Mouse (Mus musculus) gastrocnemius, adult 2 months (tissue): Measurements from ENCODE around the gene Ap1g2. TPM values are rescaled to one million over a fixed set of nuclear protein-coding genes. Genes with fewer than 3 reads are reported as not detected.

ENCODE experiments used
- DNase-seq: peaks from one replicate; pipeline ENCODE4 v3.0.0; 2022
- H3K27ac ChIP-seq: fragments of 200-600 bp; 2 replicates; pipeline ENCODE4 v1.8.1; 2022; ENCODE audit warnings: mild to moderate bottlenecking
- H3K4me3 ChIP-seq: fragments of 200-600 bp; 2 replicates; pipeline ENCODE4 v1.8.1; 2022; ENCODE audit warnings: mild to moderate bottlenecking, moderate library complexity
- CTCF ChIP-seq: fragments of 200-600 bp; IDR thresholded peaks from 2 replicates; pipeline ENCODE4 v1.8.1; 2022; ENCODE audit warnings: antibody characterized with exemption, mild to moderate bottlenecking, moderate library complexity
- intact Hi-C: fragments of 180-260 bp; cut with DNase I; formaldehyde crosslinking; loops from one replicate; pipeline ENCODE4 v1.15.1; 2025
- total RNA-seq, 2 experiments: library from RNA; stranded (reverse); gene quantifications; 2 replicates each; pipeline ENCODE4 v1.2.3; 2021

Gene Ap1g2
- total RNA-seq, 2 experiments from 2014 or later, result 5.3 to 6.0 TPM

DNA sequence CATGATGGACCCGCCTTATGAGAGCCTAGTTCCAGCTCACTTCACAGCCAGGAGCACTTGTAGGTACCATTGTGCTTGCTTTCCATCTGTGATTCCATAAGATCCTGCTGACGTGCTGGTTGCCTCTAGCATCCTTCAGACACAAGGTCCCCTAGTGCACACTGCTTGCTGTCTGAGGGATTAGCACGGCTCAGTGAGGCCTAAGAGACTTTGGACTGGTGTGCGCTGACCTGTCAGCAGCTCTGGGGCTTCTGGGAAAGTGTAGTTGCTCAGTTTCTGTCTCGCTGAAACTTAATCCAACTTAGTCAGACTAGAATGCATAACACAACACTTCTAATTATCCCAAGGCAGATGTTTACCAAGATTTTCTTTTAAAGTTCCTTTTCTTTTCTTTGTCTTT, 46.5 kb downstream of the Ap1g2 start:
- intact Hi-C loops, result no loop called here
- Histone ChIP-seq H3K4me3 (no peak overlapping the region), H3K27ac (no peak overlapping the region)
- no peak for DNase-seq
- TF ChIP-seq CTCF, result no peak

DNA sequence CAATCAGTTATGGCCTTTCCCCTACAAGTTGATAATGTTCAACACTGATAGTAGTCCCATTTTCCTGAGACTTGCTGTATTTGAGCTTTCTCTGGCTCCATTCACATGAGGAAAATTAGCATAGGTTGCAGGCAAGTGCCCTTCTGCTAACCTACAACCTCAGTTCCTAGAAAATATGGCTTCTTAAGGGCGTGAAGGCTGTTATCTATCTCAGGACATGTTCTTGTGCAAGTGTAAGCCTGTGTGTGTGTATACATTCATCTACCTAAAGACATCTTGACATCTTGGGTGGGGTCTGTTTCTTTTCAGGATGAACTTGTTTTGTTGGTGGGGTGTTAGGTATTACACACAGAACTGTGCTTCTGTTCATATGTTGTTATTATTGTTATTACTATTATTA, 47.4 kb downstream of the Ap1g2 start:
- H3K27ac ChIP-seq, result no peak overlapping the region
- DNase-seq, result no peak
- TF ChIP-seq CTCF, result no peak
- intact Hi-C loops, result no loop called here
- H3K4me3 ChIP-seq, result no peak overlapping the region

DNA sequence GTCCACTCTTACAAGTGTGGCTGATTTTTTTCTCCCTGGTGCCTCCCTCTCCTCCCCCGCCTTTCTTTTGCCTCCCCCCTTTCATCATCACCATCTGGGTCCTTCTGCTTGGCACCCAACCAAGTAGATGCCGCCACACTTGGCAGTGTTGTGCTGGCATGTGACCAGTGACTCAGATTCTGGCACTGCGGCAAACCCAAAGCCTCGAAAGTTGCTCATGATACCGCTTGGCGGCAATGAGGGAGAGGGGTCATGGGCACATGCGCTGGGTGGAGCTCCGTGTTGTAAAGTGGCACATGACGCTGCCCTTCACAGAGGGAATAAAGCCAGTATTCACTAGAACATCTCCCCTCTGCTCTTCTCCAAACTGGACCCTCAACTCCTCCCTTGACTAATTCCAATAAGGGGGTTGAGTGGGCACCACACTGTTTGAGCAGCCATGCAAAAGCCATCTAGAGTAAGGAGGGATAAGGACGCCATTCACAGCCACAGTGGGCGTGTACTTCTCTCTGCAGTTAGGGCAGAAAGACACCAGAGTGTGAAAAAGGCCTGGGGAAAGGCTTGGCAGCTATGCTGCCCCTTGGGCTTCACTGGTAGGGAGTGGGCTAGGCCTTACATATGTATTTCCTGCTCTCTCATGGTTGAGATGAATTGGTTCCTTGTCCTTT, 51.1 kb downstream of the Ap1g2 start:
- TF ChIP-seq CTCF, result no peak
- Histone ChIP-seq H3K27ac (no peak overlapping the region), H3K4me3 (no peak overlapping the region)
- DNase-seq, result peak; percentile 41
- intact Hi-C loops, result no loop called here

DNA sequence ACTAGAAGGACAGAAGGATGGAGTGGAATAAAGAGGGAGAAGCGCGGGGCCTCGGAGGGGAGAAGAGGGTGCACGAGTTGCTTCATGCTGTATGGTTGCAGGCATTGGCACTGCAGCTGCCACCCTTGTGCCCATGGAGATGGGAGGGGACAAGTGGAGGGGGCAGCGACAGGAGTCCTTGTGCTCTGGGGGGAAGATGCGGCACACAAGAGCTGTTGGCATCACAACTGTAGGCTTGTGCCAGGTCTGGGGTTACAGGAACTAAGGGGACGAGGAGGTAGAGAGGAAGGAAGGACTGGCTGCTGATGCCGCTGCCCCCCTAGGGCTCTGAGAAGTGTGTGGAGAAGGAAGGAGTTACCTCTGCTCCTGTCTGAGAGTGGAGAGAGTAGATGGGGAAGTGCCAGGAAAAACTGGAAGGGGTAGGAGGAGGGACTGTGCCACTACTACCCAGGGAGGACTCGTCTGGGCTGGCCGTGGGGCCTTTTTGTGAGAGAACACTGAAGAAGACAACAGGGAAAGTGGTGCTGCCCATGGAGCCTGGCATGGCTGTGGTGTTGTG, 52.1 kb downstream of the Ap1g2 start:
- intact Hi-C loops, result no loop called here
- Histone ChIP-seq H3K4me3 (no peak overlapping the region; the same call in 1 of the 2 replicates), H3K27ac (no peak overlapping the region)
- TF ChIP-seq CTCF, result no peak
- DNase-seq, result no peak

DNA sequence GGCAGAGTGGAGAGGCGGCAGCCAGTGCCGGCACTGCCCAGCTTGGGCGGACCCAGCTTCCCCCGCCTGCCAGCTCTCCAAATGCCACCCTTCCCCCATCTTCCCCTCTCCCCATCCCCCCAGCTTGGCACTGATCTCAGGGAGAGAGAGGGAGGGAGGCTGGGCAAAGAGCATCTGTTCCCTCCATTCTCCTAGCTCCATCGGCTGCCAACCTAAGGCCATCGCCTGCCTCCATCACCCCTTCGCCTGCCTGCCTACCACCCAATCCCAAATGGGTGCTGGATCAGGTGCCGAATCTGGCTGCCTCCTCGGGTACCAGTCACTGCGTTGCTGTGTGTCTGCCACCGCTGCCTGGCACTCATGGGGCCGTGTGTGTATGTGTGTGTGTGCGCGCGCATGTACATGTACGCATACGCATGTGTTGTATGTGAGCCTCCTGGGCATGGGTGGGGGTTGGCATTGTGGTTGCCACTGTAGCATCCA, 52.6 kb downstream of the Ap1g2 start:
- TF ChIP-seq CTCF, result no peak
- intact Hi-C loops, result no loop called here
- peak; percentile 35 for DNase-seq
- Histone ChIP-seq H3K27ac (no peak overlapping the region), H3K4me3 (peak overlapping the region; percentile 30)

DNA sequence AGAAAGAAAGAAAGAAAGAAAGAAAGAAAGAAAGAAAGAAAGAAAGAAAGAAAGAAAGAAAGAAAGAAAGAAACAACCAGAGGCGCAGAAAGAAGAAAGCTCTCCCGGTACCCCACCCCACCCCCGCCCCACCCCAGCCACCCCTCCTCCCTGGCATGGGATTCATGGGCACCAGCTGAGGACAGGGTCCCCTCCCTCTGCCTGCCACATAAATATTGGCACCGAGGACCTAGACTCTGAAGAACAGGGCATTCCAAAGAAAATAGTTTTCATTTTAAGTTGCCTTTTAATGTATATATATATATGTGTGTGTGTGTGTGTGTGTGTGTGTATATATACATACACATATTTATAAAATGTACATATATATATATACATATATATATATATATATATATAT, 53.3 kb downstream of the Ap1g2 start:
- Histone ChIP-seq H3K27ac (no peak overlapping the region), H3K4me3 (no peak overlapping the region)
- TF ChIP-seq CTCF, result no peak
- intact Hi-C loops, result no loop called here
- DNase-seq, result no peak

DNA sequence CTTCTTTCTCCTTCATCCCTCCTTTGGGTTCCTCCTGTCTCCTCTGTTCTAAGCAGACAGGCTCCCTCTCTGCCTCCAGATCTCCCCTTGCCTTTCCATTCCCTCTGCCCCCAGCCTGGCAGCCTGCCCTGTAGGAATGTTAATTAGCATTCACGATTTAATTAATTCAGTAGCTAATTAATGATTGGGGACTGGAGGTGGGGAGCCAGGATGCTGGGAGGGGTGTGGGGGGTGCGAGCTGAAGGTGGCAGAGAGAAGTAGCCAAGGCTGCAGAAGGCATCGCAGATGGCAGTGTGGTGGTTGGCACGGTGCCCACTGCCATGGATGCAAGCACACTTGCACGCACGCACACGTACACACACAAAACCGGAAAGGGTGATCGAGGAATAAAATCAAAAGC, 53.9 kb downstream of the Ap1g2 start:
- H3K27ac ChIP-seq, result no peak overlapping the region
- TF ChIP-seq CTCF, result no peak
- DNase-seq, result no peak
- intact Hi-C loops, result no loop called here
- H3K4me3 ChIP-seq, result no peak overlapping the region

Other genes starting within 250 kb of the Ap1g2 start
- 1 to 10 TPM; 3.0 to 5.2 TPM for gene Homez, start 235.6 kb downstream of the Ap1g2 start, total RNA-seq
- gene Ppp1r3e, start 229.0 kb downstream of the Ap1g2 start, total RNA-seq, result 1 to 10 TPM; 2.6 to 3.5 TPM
- 10 to 100 TPM; 23.1 to 26.8 TPM for gene Bcl2l2, start 223.2 kb downstream of the Ap1g2 start, total RNA-seq
- 1 to 10 TPM in 1 of 2 experiments, under 1 TPM in 1; 0.56 to 4.4 TPM for gene Gm20521, start 223.2 kb downstream of the Ap1g2 start, total RNA-seq
- 10 to 100 TPM; 52.5 to 63.3 TPM for gene Pabpn1, start 214.1 kb downstream of the Ap1g2 start, total RNA-seq
- 1 to 10 TPM; 1.0 to 1.4 TPM for gene Slc22a17, start 193.5 kb downstream of the Ap1g2 start, total RNA-seq
- gene Efs, start 180.5 kb downstream of the Ap1g2 start, total RNA-seq, result 1 to 10 TPM; 1.1 to 1.4 TPM
- not detected for gene Il25, start 173.9 kb downstream of the Ap1g2 start, total RNA-seq
- gene Cmtm5, start 170.3 kb downstream of the Ap1g2 start, total RNA-seq, result under 1 TPM in 1 of 2 experiments, not detected in 1; 0.25 TPM
- 100 to 1,000 TPM; 109 to 348 TPM for gene Myh6, start 139.7 kb downstream of the Ap1g2 start, total RNA-seq
- gene Gm17428, start 129.7 kb downstream of the Ap1g2 start, total RNA-seq, result not detected
- 1,000 to 10,000 TPM in 1 of 2 experiments, 100 to 1,000 TPM in 1; 520 to 1,662 TPM for gene Myh7, start 112.0 kb downstream of the Ap1g2 start, total RNA-seq
- 10 to 100 TPM; 18.1 to 19.9 TPM for gene Ngdn, start 91.1 kb downstream of the Ap1g2 start, total RNA-seq
- 1 to 10 TPM; 5.1 to 6.0 TPM for gene Zfhx2, start 14.3 kb downstream of the Ap1g2 start, total RNA-seq
- 10 to 100 TPM; 12.6 to 14.3 TPM for gene Thtpa, start 11.8 kb downstream of the Ap1g2 start, total RNA-seq
- gene Jph4, start 10.3 kb upstream of the Ap1g2 start, total RNA-seq, result under 1 TPM in 1 of 2 experiments, not detected in 1; 0.08 TPM
- not detected for gene Dhrs2, start 115.4 kb upstream of the Ap1g2 start, total RNA-seq